Mouse (Mus musculus) skeletal muscle tissue, adult 2 months (tissue): ENCODE measurements around the gene Il11ra1.
"Not testable (repeated sequence)": the region's sequence is repeated elsewhere in the genome, so short reads cannot be mapped to it uniquely, and the experiment has no call there.

ENCODE experiments used
- DNase-seq: peaks from one replicate; pipeline ENCODE4 v3.0.0-alpha.2; 2012; ENCODE audit warnings: low read depth, low spot score

Il11ra1 gene

GRCm38 (mm10) chr4:41699783-41700182, at the start of gene Il11ra1:
Il11ra1 (plus strand) TSS chr4:41699989.
- DNase-seq = not testable (repeated sequence)

DNA sequence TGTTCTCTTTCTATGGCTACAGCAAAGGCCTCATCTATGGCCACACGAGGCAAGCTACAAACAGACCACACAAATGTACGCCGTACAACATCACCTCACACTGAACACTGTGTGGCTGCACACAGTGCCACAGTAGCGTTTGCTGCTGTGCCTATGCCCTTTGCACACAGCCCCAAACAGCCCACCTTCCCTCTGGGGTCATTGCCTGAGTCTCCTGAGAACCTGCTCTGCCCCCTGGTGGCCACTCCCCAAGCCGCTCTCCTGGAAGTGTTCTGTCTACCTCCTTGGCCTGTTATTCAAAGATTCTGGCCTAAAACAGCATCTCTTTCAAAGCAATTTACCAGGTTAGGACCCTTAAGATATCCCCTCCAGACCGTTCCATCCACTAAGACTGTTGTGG, 46.5 kb upstream of the Il11ra1 start:
- no peak for DNase-seq

GRCm38 (mm10) chr4:41653730-41654129, 46.1 kb upstream of the Il11ra1 start:
- no peak for DNase-seq

- DNase-seq = no peak
These were observed 45.6 kb upstream of the Il11ra1 start for GRCm38 (mm10) chr4:41654217-41654616.

GRCm38 (mm10) chr4:41655525-41655924, 44.3 kb upstream of the Il11ra1 start:
- no peak for DNase-seq

DNA sequence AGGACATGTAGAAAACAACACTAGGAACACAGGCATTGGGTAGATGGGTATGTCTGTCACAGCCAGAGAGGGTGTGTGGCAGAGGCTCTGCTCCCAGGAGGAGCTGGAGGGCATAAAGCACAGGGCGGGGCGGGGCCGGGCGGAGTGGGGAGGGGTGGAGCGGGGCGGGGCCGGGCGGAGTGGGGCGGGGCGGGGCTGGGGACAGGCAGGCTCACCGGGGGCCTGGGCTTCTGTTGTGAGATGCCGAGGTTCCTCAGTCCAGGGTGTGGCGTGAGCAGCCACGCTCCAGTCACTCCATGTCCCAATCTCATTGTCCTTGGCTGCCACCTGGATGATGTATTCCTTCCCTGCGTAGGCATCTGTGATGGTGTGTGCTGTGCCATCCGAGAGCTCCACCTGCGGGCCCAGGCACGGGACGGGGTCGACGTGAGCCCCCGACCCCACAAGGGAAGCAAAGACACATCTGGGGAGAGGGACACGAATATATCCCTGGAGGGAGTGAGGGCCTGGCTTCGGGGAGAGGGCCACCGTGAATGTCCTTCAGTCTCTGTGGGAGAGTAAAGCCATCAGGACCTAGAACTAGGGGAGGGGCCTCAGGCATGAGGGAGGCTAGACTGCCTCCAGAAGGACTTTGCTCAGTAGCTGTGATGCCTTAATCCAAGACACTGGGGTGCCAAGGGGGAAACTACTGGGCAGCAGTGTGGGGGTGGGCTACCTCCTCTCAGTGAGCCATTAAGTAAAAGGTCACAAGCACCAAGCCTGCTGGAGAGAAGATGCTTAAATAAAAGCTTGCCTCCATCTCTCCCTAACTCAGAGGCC, 41.0 kb upstream of the Il11ra1 start:
- DNase-seq = no peak

- no peak for DNase-seq
These were observed 40.2 kb upstream of the Il11ra1 start for GRCm38 (mm10) chr4:41659556-41659955.

DNA sequence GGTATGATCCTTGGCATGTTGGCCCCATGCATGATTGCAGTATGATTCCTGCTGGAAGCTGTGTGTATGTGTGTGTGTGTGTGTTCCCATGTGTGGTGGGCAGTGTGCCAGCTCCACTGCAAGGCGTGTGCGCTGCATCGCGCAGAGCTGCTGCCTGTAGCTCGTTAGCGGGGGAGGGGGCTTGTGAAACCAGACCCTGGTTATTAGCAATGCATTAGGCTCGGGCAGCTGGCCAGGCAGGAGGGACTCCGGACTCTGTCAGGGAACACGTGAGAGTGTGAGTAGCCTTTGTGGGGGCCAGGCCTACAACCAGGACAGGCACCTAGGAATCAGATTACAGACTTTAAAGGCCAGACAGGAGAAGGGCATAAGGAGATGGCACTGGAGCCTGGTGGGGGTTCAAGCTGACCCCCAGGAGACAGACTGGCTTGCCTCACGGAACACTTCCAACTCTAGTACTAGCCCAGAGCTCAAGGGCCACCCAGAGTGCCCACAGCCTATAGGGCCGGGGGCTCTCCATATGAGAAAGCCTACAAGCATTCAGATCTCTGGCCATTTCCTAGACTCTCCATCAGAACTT, 38.8 kb upstream of the Il11ra1 start:
- no peak for DNase-seq

DNA sequence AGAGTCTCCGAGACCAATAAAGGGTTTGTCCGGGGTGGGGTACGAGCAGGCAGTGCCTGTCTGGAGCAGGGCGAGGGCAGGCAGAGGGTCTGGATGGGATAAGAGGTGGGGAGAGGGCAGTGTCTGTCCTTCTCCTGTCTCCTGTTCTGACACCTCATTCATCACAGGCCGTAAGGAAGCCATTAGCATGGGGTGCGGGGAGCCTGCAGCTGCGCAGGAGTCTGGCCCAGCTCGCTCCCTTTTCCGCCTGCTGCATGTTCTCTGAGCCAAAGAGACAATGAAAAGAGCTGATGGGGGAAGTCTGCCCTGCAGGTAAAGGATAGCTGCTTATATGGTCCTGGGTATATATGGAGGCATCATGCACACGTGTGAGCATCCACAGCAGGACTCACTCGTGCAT, 37.1 kb upstream of the Il11ra1 start:
- no peak for DNase-seq

- no peak for DNase-seq
These were observed 36.2 kb upstream of the Il11ra1 start for GRCm38 (mm10) chr4:41663614-41664013.

DNA sequence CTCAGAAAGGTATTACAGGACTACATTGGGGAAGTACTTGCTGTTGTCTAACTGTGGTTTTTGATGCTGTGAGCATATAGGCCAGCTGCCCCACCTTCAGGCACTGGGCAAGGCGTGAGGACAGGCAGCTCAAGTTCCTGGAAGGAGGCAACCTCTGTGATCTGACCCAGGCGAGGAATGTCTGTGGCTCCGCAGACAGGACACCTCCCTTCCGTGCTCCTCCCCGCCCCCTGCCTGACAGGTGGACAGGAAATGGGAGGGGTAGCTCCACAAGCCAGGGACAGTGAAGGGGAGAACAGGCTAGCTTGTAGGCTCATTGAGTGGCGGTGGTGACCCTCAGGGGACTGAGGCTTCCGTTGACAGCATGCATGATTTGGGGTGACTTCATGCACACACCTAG, 35.3 kb upstream of the Il11ra1 start:
- peak; percentile 81 for DNase-seq

DNA sequence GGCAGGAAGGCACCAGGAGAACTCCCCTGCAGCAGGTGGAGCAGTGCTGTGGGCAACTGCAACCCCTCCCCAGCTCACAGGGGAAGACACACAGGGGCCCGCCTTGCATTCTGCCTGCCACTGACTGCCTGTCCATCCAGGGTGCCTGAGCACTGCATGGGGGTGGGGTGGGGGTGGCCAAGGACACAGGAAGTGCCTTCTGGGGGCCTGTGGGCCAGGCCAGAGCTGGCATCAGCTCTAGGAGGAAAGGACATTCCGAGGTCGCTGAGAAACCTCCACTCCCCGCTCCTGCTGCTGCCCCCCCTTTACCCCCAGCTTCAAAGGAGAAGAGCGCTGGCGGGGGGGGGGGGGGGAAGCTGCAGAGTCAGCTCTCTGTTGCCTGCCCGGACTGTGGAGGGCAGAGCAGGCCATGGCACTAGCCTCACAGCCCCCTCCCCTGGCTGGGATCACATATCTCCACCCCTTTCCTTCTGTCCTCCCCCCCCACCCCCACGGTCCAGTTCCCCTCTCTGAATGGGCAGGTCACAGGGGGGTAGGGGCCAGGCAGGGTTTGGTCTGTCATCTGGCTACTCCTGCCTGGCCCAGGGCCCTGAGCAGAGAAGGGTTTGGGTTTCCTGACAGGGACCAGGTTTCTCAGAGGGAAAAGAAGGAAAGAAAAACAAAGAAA, 34.6 kb upstream of the Il11ra1 start:
- DNase-seq = peak; percentile 77

DNA sequence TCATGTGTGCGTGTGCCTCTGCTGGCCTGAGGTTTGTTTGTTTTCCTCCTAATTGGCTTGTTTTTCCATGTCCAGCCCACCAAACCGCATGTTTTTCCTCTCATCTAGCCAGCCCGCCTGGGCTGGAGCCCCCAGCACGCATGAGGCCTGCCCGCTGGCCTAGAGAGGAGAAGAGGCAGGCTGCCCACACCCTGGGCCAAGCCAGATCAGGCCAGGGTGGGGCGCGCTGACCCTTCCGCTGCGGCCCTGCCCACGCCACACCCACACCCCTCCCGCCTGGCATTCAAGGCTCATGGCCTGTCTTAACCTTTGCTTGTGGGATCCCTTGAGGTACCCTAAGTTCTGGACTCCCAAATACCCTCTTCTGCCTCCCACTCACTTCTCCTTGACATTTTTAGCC, 33.1 kb upstream of the Il11ra1 start:
- DNase-seq = peak; percentile 48

- no peak for DNase-seq
These were observed 29.0 kb upstream of the Il11ra1 start for GRCm38 (mm10) chr4:41670836-41671235.

DNA sequence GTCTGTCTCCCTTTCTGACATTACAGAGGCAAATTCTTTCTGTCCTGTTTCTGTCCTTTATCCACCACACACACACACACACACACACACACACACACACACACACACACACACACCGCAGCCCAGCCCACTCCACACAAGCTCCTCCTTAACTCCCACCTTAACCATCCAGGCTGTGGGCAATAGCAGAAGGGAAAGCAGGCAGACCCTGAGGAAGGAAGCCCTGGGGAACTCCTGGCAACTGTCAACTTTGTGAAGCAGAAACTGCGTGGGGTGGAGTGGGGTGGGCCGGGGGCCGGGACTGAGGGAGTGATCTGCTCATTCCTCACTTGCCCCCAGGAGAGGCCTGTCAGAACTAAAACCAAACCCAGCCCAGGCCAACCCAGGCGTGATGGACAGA, 28.3 kb upstream of the Il11ra1 start:
- DNase-seq = no peak

DNA sequence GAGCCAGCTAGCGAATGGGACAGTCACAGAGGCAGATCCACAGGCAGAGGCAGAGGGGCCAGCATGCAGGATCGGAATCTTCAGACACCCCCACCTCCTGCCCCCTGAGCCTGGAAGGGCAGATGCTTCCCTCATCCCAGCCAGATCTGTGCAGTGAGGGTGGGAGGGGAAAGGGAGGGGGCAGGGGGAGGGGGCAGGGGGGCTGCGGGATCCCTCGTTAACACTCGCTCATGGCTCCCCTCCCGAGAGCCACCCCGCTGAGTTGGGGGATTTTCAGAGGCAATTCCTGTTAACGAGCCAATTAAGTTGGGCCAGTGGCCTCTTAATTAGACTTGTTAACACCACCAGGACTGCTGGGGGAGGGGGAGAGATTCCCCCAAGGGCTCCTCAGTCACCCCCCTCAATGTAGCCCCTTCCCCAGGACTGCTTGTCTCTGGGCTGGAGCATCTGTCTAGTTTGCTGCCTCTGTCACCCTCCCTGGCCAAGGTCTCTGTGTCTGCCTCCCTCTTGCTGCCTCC, 27.8 kb upstream of the Il11ra1 start:
- DNase-seq = no peak

DNA sequence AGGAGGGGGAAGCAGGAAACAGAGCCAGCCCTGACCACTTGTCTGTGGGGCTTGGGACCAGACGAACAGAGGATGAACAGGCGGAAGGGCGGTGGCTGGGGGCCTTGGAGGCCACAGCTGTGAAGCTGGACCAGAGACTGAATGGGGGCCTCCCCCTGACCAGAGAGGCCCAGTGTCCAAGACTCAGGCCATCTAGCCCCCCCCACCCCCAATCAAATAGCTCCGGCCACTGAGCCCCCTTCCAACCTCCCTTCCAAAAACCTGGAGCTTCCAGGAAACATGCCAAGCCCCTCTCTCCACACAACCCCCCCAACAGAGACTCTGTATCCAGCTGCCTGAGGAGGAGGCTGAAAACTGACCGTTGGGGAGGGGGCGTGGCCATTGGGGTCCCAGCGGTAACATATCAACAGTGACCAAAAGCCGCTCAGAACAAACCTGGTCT, 27.2 kb upstream of the Il11ra1 start:
- no peak for DNase-seq

GRCm38 (mm10) chr4:41673186-41673585, 26.6 kb upstream of the Il11ra1 start:
- no peak for DNase-seq

DNA sequence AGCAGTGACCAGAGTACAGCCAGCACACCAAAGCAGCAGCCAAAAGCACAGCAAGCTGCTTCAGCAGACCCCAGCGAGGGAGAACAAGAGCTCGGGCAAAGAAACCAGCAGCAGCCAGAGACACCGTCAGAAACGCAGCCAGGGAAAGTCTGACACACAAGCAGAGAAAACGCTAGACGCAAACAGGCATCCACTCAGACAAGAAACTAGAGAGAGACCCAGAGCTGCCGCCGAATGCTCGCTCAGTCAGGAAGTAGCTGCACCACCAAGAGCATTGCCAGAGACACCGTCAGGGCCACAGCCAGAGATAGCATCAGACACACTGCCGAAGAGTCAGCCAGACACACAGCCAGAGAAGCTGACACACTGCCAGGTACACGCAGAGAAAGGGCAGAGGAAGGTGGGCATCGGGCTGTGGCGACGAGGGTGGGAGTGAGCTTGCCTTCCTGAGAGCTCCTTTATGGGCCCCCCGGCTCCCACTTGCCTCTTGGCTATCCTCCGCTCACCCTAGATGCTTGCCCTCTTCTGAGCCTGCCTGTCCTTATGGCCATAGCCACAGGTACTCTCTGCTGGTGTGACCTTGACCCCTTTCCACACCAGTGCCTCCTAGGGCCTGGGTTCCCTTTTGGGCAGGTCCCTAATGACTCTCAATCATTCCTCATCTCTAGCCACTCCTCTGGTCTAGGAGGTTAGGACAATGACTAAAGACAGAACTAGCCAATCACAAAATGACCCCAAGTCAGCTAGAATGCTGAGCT, 23.4 kb upstream of the Il11ra1 start:
- no peak for DNase-seq

GRCm38 (mm10) chr4:41677006-41677629, 22.7 kb upstream of the Il11ra1 start:
- DNase-seq = no peak

- DNase-seq = peak; percentile 31
These were observed 20.9 kb upstream of the Il11ra1 start for GRCm38 (mm10) chr4:41678863-41679262.
